Mouse (Mus musculus): ENCODE measurements at regions not wholly inside any gene's neighbourhood (a gene's known extent, or its start where the extent isn't known, plus 50 kb on each side); places are given as distances from the start of the nearest gene placed in this dataset.

GRCm38 (mm10) chr2:79086857-79087578, 168.2 kb upstream of the Itga4 start:
- DNase-seq (ENCODE audit: low read depth, low spot score) = peak; percentile 54
- no peaks in the 10 kb centered on the region for H3K36me3 ChIP-seq (ENCODE audit: control insufficient read depth, insufficient read depth, low read length, poor library complexity, severe bottlenecking)
- no peaks in the 10 kb centered on the region for H3K27me3 ChIP-seq (ENCODE audit: control insufficient read depth, insufficient read depth, low read length, poor library complexity, severe bottlenecking)

DNA sequence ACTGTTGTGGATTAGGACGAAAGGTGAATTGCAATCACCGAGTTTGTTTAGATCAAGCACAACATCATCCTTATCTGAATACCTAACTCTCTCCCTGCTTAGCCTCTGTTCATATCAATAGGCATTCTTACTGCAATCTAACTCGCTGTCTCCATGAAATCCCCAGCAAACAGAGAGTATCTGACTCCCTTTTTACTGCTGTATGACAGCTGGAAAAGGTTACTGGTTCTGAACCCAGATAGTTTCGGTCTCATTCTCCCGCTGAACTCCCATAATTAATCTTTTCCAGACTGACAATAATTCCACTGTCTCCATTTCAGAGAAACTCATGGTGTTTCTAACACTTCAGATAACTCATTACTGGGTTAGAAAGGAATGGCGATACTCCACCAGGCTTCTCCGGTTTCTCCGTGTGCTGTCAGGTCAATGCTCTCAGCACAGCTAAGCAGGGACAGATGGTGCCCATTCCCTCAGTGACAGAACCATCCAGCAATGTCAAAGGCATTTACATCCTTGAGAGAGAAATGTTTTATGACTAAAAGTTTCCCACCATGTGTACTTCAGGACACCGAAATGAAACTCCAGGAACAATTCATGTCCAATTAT, 167.5 kb upstream of the Itga4 start:
- Histone ChIP-seq H3K27me3 (ENCODE audit: control insufficient read depth, insufficient read depth, low read length, poor library complexity, severe bottlenecking) (no peaks in the 10 kb centered on the region), H3K36me3 (ENCODE audit: control insufficient read depth, insufficient read depth, low read length, poor library complexity, severe bottlenecking) (no peaks in the 10 kb centered on the region)
- DNase-seq (ENCODE audit: low read depth, low spot score) = no peak

- no peak for DNase-seq (ENCODE audit: low read depth, low spot score)
- H3K36me3 ChIP-seq (ENCODE audit: control insufficient read depth, insufficient read depth, low read length, poor library complexity, severe bottlenecking) = no peaks in the 10 kb centered on the region
Measured at GRCm38 (mm10) chr2:79090273-79090672, 165.0 kb upstream of the Itga4 start.

DNA sequence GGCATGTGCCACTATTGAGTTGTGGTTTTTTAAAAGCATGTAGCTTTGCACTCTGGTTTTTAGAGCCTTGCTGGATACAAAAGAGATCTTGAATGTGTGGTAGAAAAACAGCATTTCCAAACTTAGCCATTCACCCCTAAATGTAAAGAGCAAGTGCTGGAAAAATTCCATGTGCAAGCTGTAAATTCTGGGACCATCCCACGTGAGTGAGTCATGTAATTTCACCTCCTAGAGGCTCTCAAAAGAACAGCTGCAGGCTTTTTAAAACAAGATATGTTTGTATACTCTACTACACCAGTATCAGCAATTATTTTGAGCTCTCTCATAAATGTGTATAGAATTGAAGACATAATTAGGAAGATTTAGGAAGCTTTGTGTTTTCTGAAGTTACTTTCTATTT, 160.9 kb upstream of the Itga4 start:
- DNase-seq (ENCODE audit: low read depth, low spot score) = no peak
- Histone ChIP-seq H3K36me3 (ENCODE audit: control insufficient read depth, insufficient read depth, low read length, poor library complexity, severe bottlenecking) (no peaks in the 10 kb centered on the region), H3K27me3 (ENCODE audit: control insufficient read depth, insufficient read depth, low read length, poor library complexity, severe bottlenecking) (no peaks in the 10 kb centered on the region)

More at GRCm38 (mm10) chr2:79090273-79090672, 165.0 kb upstream of the Itga4 start:
- H3K27me3 ChIP-seq (ENCODE audit: control insufficient read depth, insufficient read depth, low read length, poor library complexity, severe bottlenecking) = no peaks in the 10 kb centered on the region

DNA sequence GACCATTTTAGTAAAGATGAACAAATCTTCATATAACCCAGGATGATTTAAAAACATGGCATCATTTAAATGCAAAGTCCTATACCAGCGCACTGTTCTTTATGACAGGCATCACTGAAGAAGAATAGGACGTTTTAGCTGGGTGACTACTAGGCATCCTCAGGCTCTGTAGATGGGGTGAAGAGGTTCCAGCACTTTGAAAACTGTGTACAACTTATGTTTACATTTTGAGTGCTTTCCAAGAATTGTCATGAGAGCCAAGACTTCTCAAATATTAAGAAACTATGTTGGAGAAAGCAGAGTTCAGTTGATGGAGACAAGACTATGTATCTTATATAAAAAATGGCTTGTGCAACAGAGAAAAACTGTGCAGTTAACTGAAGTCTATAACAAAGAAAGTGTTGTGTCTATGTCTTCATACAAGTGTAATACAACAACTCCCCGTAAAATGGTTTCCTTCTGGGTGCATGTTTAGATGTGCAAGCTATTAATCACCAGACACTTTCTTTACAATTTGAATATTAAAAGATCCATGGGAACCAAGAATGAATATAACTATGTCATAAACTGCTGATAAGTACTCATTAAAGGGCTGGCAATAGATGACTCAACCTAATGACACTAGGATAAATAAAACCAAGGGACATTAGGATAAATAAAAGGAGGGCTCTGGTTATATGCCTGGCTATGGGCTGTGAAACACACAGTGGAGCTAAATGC, 158.5 kb upstream of the Itga4 start:
- Histone ChIP-seq H3K36me3 (ENCODE audit: control insufficient read depth, insufficient read depth, low read length, poor library complexity, severe bottlenecking) (no peaks in the 10 kb centered on the region), H3K27me3 (ENCODE audit: control insufficient read depth, insufficient read depth, low read length, poor library complexity, severe bottlenecking) (no peaks in the 10 kb centered on the region)
- no peak for DNase-seq (ENCODE audit: low read depth, low spot score)

GRCm38 (mm10) chr2:79099601-79100000, 155.6 kb upstream of the Itga4 start:
- H3K36me3 ChIP-seq (ENCODE audit: control insufficient read depth, insufficient read depth, low read length, poor library complexity, severe bottlenecking) = no peaks in the 10 kb centered on the region
- no peaks in the 10 kb centered on the region for H3K27me3 ChIP-seq (ENCODE audit: control insufficient read depth, insufficient read depth, low read length, poor library complexity, severe bottlenecking)
- DNase-seq (ENCODE audit: low read depth, low spot score) = no peak

GRCm38 (mm10) chr2:79111673-79112072, 143.6 kb upstream of the Itga4 start:
- no peaks in the 10 kb centered on the region for H3K27me3 ChIP-seq (ENCODE audit: control insufficient read depth, insufficient read depth, low read length, poor library complexity, severe bottlenecking)
- H3K36me3 ChIP-seq (ENCODE audit: control insufficient read depth, insufficient read depth, low read length, poor library complexity, severe bottlenecking) = no peaks in the 10 kb centered on the region
- DNase-seq (ENCODE audit: low read depth, low spot score) = no peak

DNA sequence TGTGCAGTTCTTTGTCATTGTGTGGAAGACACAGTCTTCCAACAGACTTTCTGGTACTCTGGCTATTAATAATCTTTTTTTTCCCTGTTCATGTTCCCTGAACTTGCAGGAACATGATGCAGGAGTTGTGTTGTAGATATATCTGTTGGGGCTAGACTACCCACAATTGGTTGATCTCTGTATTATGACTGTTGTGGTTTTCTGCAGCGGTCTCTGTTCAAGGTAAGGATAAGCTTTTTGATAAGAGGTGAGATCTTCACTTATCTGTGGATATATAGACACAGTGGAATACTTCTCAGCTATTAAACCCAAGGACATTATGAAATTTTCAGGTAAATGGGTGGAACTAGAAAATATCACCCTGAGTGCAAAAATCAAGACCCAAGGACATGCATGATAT, 143.2 kb upstream of the Itga4 start:
- no peak for DNase-seq (ENCODE audit: low read depth, low spot score)
- Histone ChIP-seq H3K36me3 (ENCODE audit: control insufficient read depth, insufficient read depth, low read length, poor library complexity, severe bottlenecking) (no peaks in the 10 kb centered on the region), H3K27me3 (ENCODE audit: control insufficient read depth, insufficient read depth, low read length, poor library complexity, severe bottlenecking) (no peaks in the 10 kb centered on the region)

DNA sequence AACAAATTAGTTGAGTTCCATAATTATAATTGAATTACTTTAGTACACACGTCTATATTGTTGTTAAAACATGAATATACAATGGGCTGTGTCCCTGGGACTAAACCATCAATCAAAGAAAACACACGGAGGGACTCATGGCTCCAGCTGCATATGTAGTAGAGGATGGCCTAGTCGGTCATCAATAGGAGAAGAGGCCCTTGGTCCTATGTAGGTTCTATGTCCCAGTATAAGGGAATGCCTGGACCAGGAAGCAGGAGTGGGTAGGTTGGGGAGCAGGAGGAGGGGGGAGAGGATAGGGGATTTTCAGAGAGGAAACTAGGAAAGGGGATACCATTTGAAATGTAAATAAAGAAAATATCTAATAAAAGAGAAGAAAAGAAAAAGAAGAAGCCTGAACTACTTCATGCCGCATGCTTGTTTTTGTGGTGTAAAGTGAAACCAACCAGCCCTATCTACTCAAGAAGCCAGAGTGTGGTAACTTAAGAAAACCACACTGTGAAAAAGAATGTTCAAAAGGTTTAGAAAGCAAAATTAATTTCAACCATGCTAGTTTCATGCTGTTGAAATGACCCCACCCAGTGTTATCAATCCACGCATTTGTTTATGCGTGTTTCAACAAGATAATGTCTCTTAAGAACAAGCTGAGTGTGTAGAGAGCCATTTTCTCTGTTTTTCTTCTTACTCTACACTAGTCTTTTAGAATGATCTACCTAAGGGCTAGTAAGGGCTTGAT, 134.4 kb upstream of the Itga4 start:
- peak; percentile 45 for DNase-seq (ENCODE audit: low read depth, low spot score)
- H3K36me3 ChIP-seq (ENCODE audit: control insufficient read depth, insufficient read depth, low read length, poor library complexity, severe bottlenecking) = no peaks in the 10 kb centered on the region
- H3K27me3 ChIP-seq (ENCODE audit: control insufficient read depth, insufficient read depth, low read length, poor library complexity, severe bottlenecking) = no peaks in the 10 kb centered on the region

GRCm38 (mm10) chr2:79122530-79122929, 132.7 kb upstream of the Itga4 start:
- H3K27me3 ChIP-seq (ENCODE audit: control insufficient read depth, insufficient read depth, low read length, poor library complexity, severe bottlenecking) = no peaks in the 10 kb centered on the region
- no peak for DNase-seq (ENCODE audit: low read depth, low spot score)

DNA sequence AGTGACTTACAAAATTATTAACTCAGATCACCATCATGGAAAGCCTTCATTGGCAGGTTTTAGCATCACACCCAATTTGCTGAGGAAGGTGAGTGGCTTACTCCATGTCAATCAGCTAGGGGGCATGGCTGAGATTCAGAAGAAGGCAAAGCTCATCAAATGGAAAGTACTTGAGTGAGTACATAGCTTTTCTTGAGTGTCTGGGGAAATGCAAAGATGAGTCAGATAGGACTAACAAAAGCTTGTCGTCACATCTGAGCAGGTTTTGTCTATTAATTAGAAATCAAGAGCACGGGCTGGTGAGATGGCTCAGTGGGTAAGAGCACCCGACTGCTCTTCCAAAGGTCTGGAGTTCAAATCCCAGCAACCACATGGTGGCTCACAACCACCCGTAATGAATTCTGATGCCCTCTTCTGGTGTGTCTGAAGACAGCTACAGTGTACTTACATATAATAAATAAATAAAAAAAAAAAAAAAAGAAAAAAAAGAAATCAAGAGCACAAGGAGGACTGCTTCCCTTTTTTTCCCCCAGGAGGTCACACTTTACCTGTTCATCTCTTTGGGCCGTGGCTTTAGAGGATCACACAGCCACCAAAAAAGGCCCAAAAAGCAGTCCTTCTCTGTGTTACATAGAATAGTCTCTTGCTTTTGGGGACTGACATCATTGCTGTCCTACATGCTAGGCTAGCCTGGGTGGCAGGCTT, 130.8 kb upstream of the Itga4 start:
- DNase-seq (ENCODE audit: low read depth, low spot score) = peak; percentile 77

More at GRCm38 (mm10) chr2:79122530-79122929, 132.7 kb upstream of the Itga4 start:
- no peaks in the 10 kb centered on the region for H3K36me3 ChIP-seq (ENCODE audit: control insufficient read depth, insufficient read depth, low read length, poor library complexity, severe bottlenecking)

GRCm38 (mm10) chr2:79126170-79126879, 128.9 kb upstream of the Itga4 start:
- Histone ChIP-seq H3K36me3 (ENCODE audit: control insufficient read depth, insufficient read depth, low read length, poor library complexity, severe bottlenecking) (no peaks in the 10 kb centered on the region), H3K27me3 (ENCODE audit: control insufficient read depth, insufficient read depth, low read length, poor library complexity, severe bottlenecking) (no peaks in the 10 kb centered on the region)
- DNase-seq (ENCODE audit: low read depth, low spot score) = no peak

More for the DNA sequence above, 130.8 kb upstream of the Itga4 start:
- Histone ChIP-seq H3K27me3 (ENCODE audit: control insufficient read depth, insufficient read depth, low read length, poor library complexity, severe bottlenecking) (no peaks in the 10 kb centered on the region), H3K36me3 (ENCODE audit: control insufficient read depth, insufficient read depth, low read length, poor library complexity, severe bottlenecking) (no peaks in the 10 kb centered on the region)

- DNase-seq (ENCODE audit: low read depth, low spot score) = peak; percentile 50
- Histone ChIP-seq H3K27me3 (ENCODE audit: control insufficient read depth, insufficient read depth, low read length, poor library complexity, severe bottlenecking) (no peaks in the 10 kb centered on the region), H3K36me3 (ENCODE audit: control insufficient read depth, insufficient read depth, low read length, poor library complexity, severe bottlenecking) (no peaks in the 10 kb centered on the region)
Measured at GRCm38 (mm10) chr2:79126996-79127741, 128.1 kb upstream of the Itga4 start.
